Mouse (Mus musculus) lung, embryonic 15.5 days (tissue): ENCODE measurements at regions not wholly inside any gene's neighbourhood (a gene's known extent, or its start where the extent isn't known, plus 50 kb on each side); places are given as distances from the start of the nearest gene placed in this dataset.
A peak's percentile ranks its signal among the peaks of the same experiment; 100 is the strongest.

Experiments used
- ATAC-seq: fragments of 200-750 bp; cut with Nextera tagmentation; 2 replicates; pipeline ENCODE4 v1.8.0; 2017; ENCODE audit warnings: moderate number of reproducible peaks, borderline replicate concordance; ENCODE audit not compliant: low FRiP score, low TSS enrichment; ENCODE audit errors: extremely low read depth
- H3K27ac ChIP-seq: fragments of 300-500 bp; sonication (generic); 2 replicates; pipeline ENCODE4 v1.5.1; 2015; ENCODE audit warnings: moderate library complexity, mild to moderate bottlenecking, inconsistent platforms
- H3K27me3 ChIP-seq: fragments of 300-500 bp; sonication (generic); 2 replicates; pipeline ENCODE4 v1.6.1; 2015; ENCODE audit warnings: inconsistent platforms
- H3K36me3 ChIP-seq: fragments of 300-500 bp; sonication (generic); 2 replicates; pipeline ENCODE4 v1.6.1; 2015; ENCODE audit warnings: inconsistent platforms
- H3K4me1 ChIP-seq: fragments of 300-500 bp; sonication (generic); 2 replicates; pipeline ENCODE4 v1.6.1; 2015; ENCODE audit warnings: inconsistent platforms
- H3K4me2 ChIP-seq: fragments of 300-500 bp; sonication (generic); 2 replicates; pipeline ENCODE4 v1.6.1; 2015; ENCODE audit warnings: inconsistent platforms, mild to moderate bottlenecking, moderate library complexity
- H3K4me3 ChIP-seq: fragments of 300-500 bp; sonication (generic); 2 replicates; pipeline ENCODE4 v1.5.1; 2015; ENCODE audit warnings: mild to moderate bottlenecking, inconsistent platforms
- H3K9ac ChIP-seq: fragments of 300-500 bp; sonication (generic); 2 replicates; pipeline ENCODE4 v1.6.1; 2015; ENCODE audit warnings: inconsistent platforms
- H3K9me3 ChIP-seq: fragments of 300-500 bp; sonication (generic); 2 replicates; pipeline ENCODE4 v1.6.1; 2016; ENCODE audit warnings: inconsistent platforms
- WGBS: fragments of 180-500 bp; shearing (Covaris S2); methylation state at CpG from one replicate; pipeline ENCODE4 v1.1.7; 2015; 5-methylcytosine and 5-hydroxymethylcytosine counted together

DNA sequence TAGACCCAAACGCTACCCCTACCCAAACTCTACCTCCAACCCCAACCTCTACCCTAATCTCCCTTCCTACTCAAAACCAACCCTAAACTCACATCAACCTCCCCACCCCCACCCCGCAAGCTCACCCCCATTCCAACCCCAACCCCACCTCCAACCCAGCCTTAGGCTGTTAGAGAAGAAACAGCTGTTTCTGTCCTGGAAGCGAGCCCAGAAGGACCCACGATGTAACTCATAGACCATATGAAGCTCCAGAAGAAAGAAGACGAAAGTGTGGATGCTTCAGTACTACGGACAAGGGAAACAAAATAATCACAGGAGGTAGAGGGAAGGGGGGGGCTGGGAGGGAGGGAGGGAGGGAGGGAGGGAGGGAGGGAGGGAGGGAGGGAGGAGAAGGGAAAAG, 58.4 kb downstream of the Sox11 start:
- WGBS = 38% methylated on average over 6 of the region's 6 CpGs
- peak; percentile 49; the same call in 1 of the 2 replicates for ATAC-seq
- H3K4me3 ChIP-seq = no peak overlapping the region
- no peak overlapping the region for H3K9ac ChIP-seq
- no peak overlapping the region for H3K4me2 ChIP-seq
- no peaks in the 10 kb centered on the region for H3K9me3 ChIP-seq
- H3K27me3 ChIP-seq = no peaks in the 10 kb centered on the region
- no peak overlapping the region for H3K27ac ChIP-seq
- no peaks in the 10 kb centered on the region for H3K36me3 ChIP-seq
- H3K4me1 ChIP-seq = no peaks in the 10 kb centered on the region

DNA sequence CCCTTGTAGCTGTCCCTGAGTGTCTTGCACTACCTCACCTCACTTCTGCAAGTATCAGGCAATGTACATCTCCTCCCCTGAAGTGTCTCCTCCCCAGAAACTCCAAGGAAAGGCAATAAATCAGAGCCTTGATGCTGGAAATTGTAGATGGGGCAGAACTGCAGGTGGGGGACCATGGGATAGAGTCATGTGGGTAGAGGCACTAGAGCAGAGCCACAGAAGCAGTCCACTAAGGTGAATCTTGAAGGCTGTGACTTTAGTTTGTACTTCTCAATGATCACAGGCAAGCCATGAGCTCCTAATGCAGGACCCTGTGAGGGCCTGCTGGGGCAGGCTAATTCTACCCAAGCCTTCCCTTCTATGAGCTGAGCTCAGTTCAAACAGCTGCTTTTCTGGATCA, 80.4 kb downstream of the Sox11 start:
- H3K4me2 ChIP-seq = no peak overlapping the region
- H3K27ac ChIP-seq = no peak overlapping the region
- H3K4me1 ChIP-seq = no peaks in the 10 kb centered on the region
- H3K4me3 ChIP-seq = no peak overlapping the region
- no peak for ATAC-seq
- H3K27me3 ChIP-seq = no peaks in the 10 kb centered on the region
- H3K9me3 ChIP-seq = no peaks in the 10 kb centered on the region
- H3K9ac ChIP-seq = no peak overlapping the region
- no peaks in the 10 kb centered on the region for H3K36me3 ChIP-seq

DNA sequence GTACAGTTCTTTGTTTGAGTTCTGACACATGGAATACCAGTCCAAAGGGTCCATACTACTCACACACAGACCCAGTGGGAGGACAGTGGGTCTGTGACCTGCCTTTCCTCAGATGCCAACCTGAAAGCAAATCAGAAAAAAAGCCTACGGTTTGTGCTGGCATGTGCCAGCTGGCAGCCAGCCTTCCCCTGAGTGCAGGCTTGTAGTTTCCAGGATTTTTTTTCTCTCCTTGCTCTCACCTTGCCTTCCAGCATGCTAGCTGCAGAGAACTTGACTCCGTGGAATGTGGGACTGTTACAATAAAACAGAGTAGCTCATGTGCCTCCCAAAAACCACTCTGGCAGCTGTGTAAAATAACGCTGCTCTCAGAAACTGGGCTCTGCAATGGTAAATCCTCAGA, 88.2 kb downstream of the Sox11 start:
- H3K4me3 ChIP-seq = no peak overlapping the region
- no peaks in the 10 kb centered on the region for H3K9me3 ChIP-seq
- no peaks in the 10 kb centered on the region for H3K36me3 ChIP-seq
- H3K9ac ChIP-seq = no peak overlapping the region
- no peaks in the 10 kb centered on the region for H3K4me1 ChIP-seq
- no peak overlapping the region for H3K27ac ChIP-seq
- H3K4me2 ChIP-seq = no peak overlapping the region
- no peaks in the 10 kb centered on the region for H3K27me3 ChIP-seq
- WGBS = 18% methylated on average over 3 of the region's 3 CpGs
- ATAC-seq = no peak

DNA sequence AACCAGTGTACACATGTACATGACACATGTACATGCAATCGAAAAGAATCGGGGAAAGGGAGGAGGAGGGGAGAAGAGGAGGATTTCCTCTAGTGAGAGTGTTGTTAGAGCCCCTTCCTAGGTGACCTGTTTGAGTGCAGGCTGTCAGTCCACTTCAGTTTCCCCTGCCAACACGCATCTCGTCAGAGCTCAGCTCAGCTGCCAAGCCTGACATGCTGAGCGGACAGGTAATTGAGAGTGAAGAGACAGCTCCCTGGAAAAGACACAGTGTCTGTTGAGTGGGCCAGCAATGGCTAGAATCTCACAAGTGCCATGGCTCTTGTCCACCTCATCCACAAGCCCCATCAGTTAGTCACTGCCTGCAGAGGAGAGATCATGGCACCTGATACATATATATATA, 90.9 kb downstream of the Sox11 start:
- H3K9ac ChIP-seq = no peak overlapping the region
- no peak overlapping the region for H3K27ac ChIP-seq
- no peaks in the 10 kb centered on the region for H3K27me3 ChIP-seq
- WGBS = 55% methylated on average over 5 of the region's 5 CpGs
- no peaks in the 10 kb centered on the region for H3K4me1 ChIP-seq
- ATAC-seq = no peak
- no peak overlapping the region for H3K4me3 ChIP-seq
- no peaks in the 10 kb centered on the region for H3K9me3 ChIP-seq
- no peaks in the 10 kb centered on the region for H3K36me3 ChIP-seq
- H3K4me2 ChIP-seq = no peak overlapping the region

DNA sequence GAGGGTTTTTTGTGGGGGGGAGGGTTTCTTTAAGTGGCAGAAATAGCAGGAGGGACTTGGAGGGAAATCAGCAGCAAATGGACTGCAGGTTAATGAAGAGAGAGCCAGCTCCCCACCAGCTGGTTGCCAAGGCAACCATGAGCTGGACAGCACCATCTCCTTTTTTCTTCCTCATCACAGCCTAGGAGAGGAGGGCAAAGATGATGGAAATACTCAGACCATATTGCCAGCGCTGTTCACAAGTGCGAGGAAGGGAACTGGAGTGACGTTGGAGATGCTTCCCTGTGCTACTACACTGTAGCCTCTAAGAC, 93.9 kb downstream of the Sox11 start:
- WGBS = 75% methylated on average over 3 of the region's 3 CpGs
- Histone ChIP-seq H3K27me3 (no peaks in the 10 kb centered on the region), H3K4me1 (no peaks in the 10 kb centered on the region), H3K4me2 (no peak overlapping the region), H3K4me3 (no peak overlapping the region), H3K27ac (no peak overlapping the region), H3K9me3 (no peaks in the 10 kb centered on the region), H3K36me3 (no peaks in the 10 kb centered on the region), H3K9ac (no peak overlapping the region)
- no peak for ATAC-seq

DNA sequence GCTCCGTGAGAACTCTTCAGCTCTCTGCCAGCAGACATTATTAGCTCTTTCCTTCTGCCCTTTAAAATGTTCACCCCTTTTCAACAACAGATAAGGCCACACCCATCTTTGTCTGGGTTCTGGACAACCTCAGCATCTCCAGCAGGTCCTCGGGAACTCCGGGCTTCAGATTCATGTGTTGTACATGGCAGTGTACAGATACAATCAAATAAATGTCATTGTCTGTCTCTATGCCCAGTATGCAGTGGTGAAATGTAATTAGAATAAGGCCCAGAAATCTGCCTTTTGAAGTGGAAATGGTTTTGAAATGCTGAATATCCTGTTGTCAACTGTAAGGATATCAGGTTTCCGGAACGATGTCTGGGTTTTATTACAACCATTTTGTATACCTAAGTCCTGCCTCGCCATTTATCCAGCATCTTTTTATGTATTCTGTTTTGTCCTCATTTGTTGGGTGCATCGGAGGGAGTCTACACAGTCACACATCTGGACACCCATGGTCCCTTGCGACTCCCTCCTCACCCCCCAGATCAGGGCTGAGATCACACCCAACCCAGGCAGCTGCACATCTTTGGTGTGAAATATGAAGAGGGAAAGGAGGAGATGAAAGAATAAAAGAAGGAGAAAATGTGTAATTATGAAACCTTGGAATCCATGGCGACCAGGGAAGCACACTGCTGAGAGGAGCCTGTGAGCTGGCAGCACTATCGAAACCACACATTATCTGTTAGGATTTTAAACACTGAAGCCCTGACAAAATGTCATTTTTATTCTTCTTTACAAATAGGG, 94.4 kb downstream of the Sox11 start:
- 70% methylated on average over 10 of the region's 10 CpGs for WGBS
- H3K9me3 ChIP-seq = no peaks in the 10 kb centered on the region
- H3K4me1 ChIP-seq = no peaks in the 10 kb centered on the region
- H3K27ac ChIP-seq = no peak overlapping the region
- no peak overlapping the region for H3K4me3 ChIP-seq
- H3K9ac ChIP-seq = no peak overlapping the region
- H3K36me3 ChIP-seq = no peaks in the 10 kb centered on the region
- ATAC-seq = no peak
- no peaks in the 10 kb centered on the region for H3K27me3 ChIP-seq
- no peak overlapping the region for H3K4me2 ChIP-seq

DNA sequence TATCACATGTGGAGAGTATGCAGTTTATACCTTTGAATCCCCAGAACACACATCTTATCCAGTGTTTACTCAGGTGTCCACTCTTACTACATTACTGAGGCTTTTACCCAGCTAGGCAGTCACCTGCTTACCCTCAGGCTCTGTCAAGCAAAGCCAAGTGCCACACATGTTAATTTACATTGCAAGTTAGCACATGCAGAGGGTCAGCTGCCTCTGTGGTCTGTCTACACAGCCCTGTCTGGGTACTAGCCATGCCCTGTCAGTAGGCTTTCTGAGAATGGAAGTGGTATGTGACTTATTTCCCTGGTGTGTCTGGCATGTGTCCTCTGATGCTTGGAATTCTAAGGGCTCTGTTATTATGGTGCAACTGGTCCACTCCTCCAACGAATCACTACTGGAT, 106.6 kb downstream of the Sox11 start:
- no peak overlapping the region for H3K9ac ChIP-seq
- no peak; the same call in 1 of the 2 replicates for ATAC-seq
- WGBS = 29% methylated on average over 1 of the region's 1 CpGs

DNA sequence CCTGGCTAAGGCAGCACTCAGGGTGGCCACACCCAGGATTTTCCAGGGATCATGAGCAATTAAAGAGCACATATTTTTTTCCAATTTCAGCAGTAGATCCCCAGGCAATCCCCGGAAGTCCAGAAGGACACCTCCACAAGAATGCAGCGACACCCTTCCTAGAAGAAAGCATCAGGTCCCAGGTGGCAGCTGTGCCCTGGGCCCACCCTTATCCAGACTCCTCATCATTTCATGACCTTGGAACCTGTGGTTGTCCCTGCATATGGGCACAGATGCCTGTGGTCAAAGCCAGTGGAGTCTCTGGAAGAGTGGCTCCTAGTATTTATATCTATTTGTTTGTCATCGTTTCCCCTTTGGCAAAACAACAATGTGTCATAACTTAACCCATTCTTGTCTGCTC, 120.8 kb downstream of the Sox11 start:
- Histone ChIP-seq H3K27ac (no peak overlapping the region), H3K4me1 (no peaks in the 10 kb centered on the region), H3K9me3 (no peaks in the 10 kb centered on the region), H3K4me2 (no peak overlapping the region), H3K36me3 (no peaks in the 10 kb centered on the region), H3K27me3 (no peaks in the 10 kb centered on the region), H3K9ac (no peak overlapping the region), H3K4me3 (no peak overlapping the region)
- WGBS = 68% methylated on average over 3 of the region's 3 CpGs
- no peak for ATAC-seq

More for the DNA sequence above, 106.6 kb downstream of the Sox11 start:
- H3K27ac ChIP-seq = no peak overlapping the region
- H3K27me3 ChIP-seq = no peaks in the 10 kb centered on the region
- H3K36me3 ChIP-seq = no peaks in the 10 kb centered on the region
- H3K4me2 ChIP-seq = no peak overlapping the region
- no peaks in the 10 kb centered on the region for H3K4me1 ChIP-seq
- no peak overlapping the region for H3K4me3 ChIP-seq
- no peaks in the 10 kb centered on the region for H3K9me3 ChIP-seq

DNA sequence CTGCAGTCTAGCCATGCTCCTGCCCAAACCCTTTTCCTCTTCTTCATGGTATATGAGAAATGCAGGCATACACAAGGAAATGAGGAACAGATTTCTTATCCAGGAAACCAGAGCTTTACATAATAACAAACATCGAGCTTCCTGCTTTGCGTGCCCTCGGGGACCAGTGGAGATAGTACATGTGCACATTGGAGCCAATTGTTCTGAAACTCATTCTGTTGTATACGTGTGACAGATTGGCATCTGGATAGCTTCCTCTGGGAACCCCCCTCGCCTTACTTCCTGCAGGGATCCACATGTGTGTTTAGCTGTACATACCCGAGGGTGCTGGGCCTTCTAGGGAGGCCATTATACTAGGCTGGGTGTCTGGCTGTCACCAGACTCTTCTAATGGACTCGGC, 141.2 kb downstream of the Sox11 start:
- H3K9ac ChIP-seq = no peak overlapping the region
- ATAC-seq = no peak
- H3K4me2 ChIP-seq = no peak overlapping the region
- H3K4me1 ChIP-seq = no peaks in the 10 kb centered on the region
- no peak overlapping the region for H3K4me3 ChIP-seq
- whole genome bisulfite sequencing = 46% methylated on average over 7 of the region's 7 CpGs
- no peak overlapping the region for H3K27ac ChIP-seq
- H3K9me3 ChIP-seq = no peaks in the 10 kb centered on the region
- H3K27me3 ChIP-seq = no peaks in the 10 kb centered on the region
- H3K36me3 ChIP-seq = no peaks in the 10 kb centered on the region

DNA sequence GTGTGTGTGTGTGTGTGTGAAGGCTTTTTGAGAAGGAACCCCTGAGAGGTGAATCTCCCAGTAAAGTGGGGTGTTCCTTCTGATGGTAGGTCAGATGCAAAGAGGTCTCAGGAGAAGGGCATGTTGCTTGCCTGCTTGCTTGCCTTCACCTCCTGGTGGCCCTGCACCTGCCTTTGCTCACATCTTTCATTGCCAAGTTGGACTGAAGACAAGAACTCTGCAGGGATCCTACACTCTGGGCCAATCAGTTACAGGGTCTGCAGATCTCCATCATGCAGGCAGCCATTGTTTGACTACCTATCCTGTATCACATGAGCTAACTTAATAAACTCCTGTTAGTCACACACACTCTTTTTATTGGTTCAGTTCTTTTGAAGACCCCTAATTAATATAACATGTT, 148.4 kb downstream of the Sox11 start:
- Histone ChIP-seq H3K36me3 (no peaks in the 10 kb centered on the region), H3K27me3 (no peaks in the 10 kb centered on the region), H3K4me2 (no peak overlapping the region), H3K9ac (no peak overlapping the region), H3K4me3 (no peak overlapping the region), H3K4me1 (no peaks in the 10 kb centered on the region), H3K9me3 (no peaks in the 10 kb centered on the region), H3K27ac (no peak overlapping the region)
- ATAC-seq = no peak

DNA sequence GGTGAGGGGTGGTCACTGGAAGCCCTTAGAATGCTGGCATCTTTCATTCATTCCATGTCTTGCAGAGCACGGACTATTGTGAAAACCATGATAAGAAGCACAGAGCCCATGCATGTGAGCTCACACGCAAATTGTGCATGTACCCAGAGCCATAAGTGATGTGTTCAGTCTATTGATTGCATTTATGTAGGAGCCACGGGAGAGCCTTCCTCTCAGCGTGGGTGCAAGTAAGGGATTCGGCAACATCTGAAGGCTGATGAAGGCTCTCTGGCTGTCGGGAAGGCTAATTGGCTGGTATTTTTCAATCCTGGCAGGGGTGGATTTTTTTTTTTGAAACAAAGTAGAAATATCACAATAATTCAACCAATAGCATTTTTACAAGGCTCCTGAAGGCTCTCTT, 150.5 kb downstream of the Sox11 start:
- H3K4me1 ChIP-seq = no peaks in the 10 kb centered on the region
- H3K27me3 ChIP-seq = no peaks in the 10 kb centered on the region
- 84% methylated on average over 6 of the region's 6 CpGs for WGBS
- H3K36me3 ChIP-seq = no peaks in the 10 kb centered on the region
- no peak overlapping the region for H3K9ac ChIP-seq
- no peak overlapping the region for H3K27ac ChIP-seq
- H3K4me2 ChIP-seq = no peak overlapping the region
- H3K9me3 ChIP-seq = no peaks in the 10 kb centered on the region
- H3K4me3 ChIP-seq = no peak overlapping the region
- ATAC-seq = no peak

DNA sequence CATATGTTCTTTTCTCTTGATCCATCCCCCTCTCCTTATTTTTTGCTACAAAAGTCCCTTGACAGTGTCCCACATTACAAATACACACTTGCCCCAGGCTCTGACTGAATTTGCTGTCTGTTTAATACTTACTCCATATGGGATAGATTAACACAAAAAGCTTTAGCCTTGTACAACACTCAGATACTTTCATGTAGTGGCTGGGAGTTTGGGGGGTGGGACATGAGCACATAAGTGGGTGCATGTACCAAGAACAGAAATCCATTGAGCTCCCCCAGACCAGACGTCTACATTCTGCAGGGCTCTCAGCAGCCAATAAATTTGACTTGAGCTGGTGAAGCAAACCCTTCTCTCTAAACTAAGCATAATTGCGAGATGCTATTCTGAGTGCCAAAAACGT, 154.9 kb downstream of the Sox11 start:
- H3K4me2 ChIP-seq = no peak overlapping the region
- no peak for ATAC-seq
- H3K9me3 ChIP-seq = no peaks in the 10 kb centered on the region
- 46% methylated on average over 3 of the region's 3 CpGs for WGBS
- H3K4me3 ChIP-seq = no peak overlapping the region
- H3K27ac ChIP-seq = no peak overlapping the region
- peaks cover 10% of the 10 kb centered on the region; the same call in 1 of the 2 replicates for H3K4me1 ChIP-seq
- no peak overlapping the region for H3K9ac ChIP-seq
- no peaks in the 10 kb centered on the region for H3K27me3 ChIP-seq
- H3K36me3 ChIP-seq = no peaks in the 10 kb centered on the region
